Mouse (Mus musculus) cerebellum, postnatal 14 days (tissue): Measurements from ENCODE around the gene Naa20.
A peak's percentile ranks its signal among the peaks of the same experiment; 100 is the strongest.

Experiments
- DNase-seq, 2 experiments: peaks; one replicate each; pipeline ENCODE4 v3.0.0; 2021; ENCODE audit warnings: mixed read lengths in 2 of 2

Gene Naa20

DNA sequence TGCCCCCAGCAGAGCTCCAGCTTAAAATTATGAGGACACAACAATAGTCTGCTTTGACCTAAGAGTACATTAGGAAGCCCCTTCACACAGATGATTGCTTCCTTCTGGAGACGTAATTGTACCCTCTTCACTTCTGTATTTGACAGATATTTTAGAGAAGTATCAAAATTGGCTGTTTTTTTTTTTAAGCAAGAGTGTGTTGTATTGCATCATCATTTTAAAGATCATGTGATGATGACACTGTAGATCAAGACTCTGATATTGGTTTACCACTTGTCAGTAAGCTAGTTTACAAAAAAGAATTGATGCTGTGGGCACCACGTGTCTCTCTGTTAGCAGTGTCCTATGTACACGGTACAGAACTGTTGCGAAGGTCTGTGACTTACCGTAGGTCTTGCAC is 50.8 kb downstream of the Naa20 start:
- DNase-seq: no peak

DNA sequence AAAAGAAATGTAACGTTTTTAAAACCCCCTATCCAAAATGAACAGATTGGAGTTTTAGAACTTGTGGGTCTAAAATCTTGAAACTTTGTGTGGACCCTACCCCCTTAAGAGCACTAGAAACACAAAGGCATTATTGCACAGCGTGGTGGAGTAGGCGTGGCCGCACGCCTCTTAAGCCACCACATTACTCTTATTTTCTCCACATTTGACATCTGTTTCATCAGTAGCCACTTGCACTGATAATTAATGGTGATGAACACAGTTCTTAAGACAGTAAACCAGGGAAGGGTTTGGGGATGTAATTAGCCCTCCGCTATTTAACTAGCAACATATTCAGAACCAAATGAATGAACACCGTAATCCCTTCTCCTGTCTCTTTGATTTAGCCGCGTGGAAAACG is 53.9 kb downstream of the Naa20 start:
- no peak for DNase-seq

DNA sequence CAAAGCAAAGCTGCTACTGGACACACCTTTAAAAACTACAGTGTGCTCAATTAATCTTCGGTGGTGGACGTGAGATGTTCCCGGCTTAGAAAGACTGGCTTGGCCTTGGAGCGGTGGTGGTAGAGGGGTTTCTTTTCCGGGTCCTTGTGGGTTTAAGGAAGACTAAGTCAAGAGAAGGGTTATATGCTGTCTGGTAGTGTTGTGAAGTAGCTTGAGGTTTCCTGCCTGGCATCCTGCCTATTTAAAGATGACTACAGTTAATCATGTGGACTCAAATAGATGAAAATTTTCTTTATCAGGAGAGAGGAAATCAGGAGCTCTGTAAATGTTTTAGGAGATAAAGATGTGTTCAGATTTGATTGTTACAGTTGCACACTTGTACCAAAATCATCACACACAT is 54.4 kb downstream of the Naa20 start:
- DNase-seq: no peak

DNA sequence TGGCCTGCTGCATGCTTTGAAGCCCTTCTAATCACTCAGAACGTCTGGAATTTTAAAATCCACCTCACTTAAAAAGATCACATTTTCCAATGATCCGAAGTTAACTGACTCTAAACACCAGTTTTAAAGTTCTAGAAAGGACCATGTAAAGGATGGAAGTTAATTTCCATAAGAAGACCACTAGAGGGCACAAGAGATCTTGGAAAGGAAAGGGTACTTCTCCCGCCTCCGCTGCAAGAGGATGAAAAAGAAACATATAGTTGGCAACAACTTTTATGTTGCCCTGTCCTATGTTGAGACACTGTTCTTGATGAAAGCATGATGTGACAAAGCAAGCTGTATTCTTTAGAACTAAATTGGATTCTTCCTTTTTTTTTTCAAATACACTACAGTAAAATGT is 55.6 kb downstream of the Naa20 start:
- peak in 1 of 2 experiments; percentile 46 for DNase-seq

DNA sequence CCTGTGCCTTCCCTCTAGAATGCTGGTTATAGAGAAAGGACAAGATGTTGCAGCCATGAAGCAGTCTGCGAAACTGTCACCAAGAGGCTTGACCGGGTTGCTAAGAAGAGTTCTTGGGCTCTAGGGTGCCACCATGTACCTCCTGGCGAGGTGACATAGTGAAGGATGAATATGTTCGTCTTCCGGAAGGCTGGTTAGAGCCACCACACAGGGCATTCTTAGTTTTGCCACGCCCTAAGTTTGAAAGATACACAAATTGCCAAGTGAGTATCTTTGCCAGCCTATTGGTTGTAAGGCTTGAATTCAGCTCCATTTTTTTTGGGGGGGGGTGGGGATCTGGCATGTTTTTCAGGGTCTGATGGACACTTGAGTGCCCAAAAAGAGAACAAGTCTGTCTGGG is 56.2 kb downstream of the Naa20 start:
- no peak for DNase-seq

DNA sequence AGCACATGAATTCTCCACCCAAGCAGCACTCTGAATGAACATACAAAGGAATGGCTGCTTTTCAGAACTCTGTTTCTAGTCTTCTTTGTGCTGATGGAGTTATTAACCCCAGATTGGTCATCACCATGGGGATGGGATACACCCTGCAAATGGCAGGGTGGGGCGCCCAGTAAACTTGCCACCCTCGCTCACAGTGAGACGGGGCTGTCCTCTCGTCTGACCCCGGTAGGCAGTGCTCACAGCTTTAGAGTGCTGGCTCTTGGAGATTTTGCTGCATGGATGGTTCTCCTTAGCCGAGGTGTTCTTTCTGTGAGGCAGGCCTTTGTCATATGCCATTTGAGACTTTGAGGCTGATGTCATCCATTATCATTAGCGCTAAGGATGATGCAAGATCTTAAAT is 56.7 kb downstream of the Naa20 start:
- no peak for DNase-seq

DNA sequence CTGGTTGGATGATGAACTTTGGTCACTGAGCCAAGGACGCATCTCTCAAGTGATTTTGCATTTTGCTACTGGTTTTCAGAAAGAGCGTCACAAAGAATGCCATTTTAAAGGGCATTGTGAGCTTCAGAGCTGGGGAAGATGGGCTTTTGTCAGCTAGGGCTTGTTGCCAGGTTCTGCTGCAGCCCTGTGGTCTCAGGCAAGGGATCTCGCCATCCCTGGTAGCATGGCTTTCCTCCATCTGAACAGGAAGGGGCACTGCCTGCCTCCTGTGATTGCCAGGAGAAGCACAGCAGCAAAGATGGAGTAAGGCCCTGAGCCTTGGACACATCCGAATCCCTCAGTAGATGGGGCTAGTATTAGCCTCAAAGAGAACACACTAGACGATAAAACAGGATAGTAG is 60.0 kb downstream of the Naa20 start:
- peak; percentile 64 to 67 for DNase-seq
